Mouse (Mus musculus): ENCODE measurements around the gene Pdlim7. TPM values are rescaled to one million over a fixed set of nuclear protein-coding genes. Genes with fewer than 3 reads are reported as not detected.

Pdlim7 gene
- polyA plus RNA-seq, 1 experiment from 2014 or later, result 165 TPM

DNA sequence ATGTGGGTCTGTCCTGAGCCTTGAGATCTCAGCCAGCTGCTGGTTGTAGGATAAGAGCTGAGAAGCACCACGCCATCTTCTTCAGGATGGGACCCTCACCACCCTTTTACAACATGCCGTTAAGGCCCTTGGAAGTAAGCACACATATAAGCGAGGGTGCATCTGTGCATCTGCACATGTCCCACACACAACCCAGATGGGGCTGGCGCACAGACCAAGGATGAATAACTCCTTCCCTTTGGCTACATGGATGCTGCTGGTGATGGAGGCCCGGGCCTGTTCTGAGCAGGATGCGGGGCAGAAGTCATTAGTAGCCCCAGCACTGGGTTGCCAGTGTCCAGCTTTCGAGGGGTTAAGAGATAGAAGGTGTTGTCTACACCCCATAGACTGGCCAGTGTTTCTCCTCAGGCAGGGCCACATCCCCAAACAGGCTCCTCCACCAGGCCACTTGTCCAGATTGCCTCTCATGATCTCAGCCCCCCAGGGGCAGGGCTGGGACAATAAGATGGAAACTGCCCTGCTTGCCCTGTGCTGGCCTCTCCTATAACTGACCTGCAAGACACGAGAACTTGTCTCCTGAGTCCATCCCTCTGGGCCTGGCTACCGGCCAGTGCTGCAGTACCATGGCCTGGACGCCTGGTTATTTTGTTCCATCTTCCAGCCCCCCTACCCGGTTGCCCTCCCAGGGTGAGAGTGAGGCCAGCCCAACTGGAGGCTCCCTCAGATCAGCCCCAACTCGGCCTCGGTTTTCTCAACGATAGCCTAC, 27.3 kb downstream of the Pdlim7 start:
- H3K27me3 ChIP-seq (ENCODE audit: control insufficient read depth, insufficient read depth, low read length), result no peaks in the 10 kb centered on the region
- H3K4me1 ChIP-seq (replicated peaks; ENCODE audit: control insufficient read depth, insufficient read depth, low read length), result peaks cover 26% of the 10 kb centered on the region
- no peaks in the 10 kb centered on the region for H3K9me3 ChIP-seq (ENCODE audit: control insufficient read depth, low read length)
- WGBS, result 40% methylated on average over 14 of the region's 14 CpGs
- H3K4me3 ChIP-seq (ENCODE audit: low read depth, low read length), result peak overlapping the region; percentile 95
- peak overlapping the region; percentile 98 for H3K27ac ChIP-seq (ENCODE audit: low read depth, low read length)
- DNase-seq (ENCODE audit: low spot score), result peak; percentile 73
- ATAC-seq (replicated peaks; ENCODE audit: low FRiP score), result no peak
- H3K36me3 ChIP-seq (ENCODE audit: control insufficient read depth, insufficient read depth, low read length), result peaks cover 10% of the 10 kb centered on the region; the same call in 1 of the 2 replicates
- H3K4me2 ChIP-seq (ENCODE audit: low read depth, low read length, severe bottlenecking), result peak overlapping the region; percentile 95
- peak overlapping the region; percentile 100 for H3K9ac ChIP-seq (ENCODE audit: low read length)

DNA sequence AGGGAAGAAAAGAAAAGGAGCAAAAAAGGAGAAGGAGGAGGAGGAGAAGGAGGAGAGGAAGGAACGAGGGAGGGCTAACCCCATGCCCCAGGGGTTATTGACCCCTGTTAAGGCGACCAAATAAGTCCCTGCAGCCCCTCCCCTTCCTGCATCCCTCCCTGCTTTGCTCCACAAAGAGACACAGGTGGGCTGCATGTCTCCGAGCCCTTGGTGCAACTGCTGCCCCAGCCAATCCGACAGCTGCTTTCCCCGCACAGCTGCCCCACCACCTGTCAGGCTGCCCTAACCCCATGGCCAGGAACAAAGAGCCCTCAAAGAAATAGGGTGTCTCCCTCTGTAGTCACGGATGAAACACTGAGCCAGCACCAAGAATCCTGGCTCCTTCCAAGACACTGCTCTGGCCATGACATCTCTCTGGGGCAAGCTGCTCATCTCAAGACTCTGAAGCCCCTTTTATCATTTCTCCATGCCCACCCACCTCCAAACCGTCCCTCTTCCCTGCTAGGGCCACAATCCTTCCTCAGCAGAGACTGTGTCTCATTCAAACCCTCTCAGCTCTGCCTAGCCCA, 28.9 kb downstream of the Pdlim7 start:
- Histone ChIP-seq H3K4me3 (ENCODE audit: low read depth, low read length) (peak overlapping the region; percentile 95), H3K9ac (ENCODE audit: low read length) (peak overlapping the region; percentile 4), H3K4me1 (replicated peaks; ENCODE audit: control insufficient read depth, insufficient read depth, low read length) (peaks cover 26% of the 10 kb centered on the region), H3K9me3 (ENCODE audit: control insufficient read depth, low read length) (no peaks in the 10 kb centered on the region), H3K36me3 (ENCODE audit: control insufficient read depth, insufficient read depth, low read length) (peaks cover 25% of the 10 kb centered on the region), H3K27me3 (ENCODE audit: control insufficient read depth, insufficient read depth, low read length) (no peaks in the 10 kb centered on the region), H3K27ac (ENCODE audit: low read depth, low read length) (peak overlapping the region; percentile 82), H3K4me2 (ENCODE audit: low read depth, low read length, severe bottlenecking) (peak overlapping the region; percentile 95)
- 23% methylated on average over 7 of the region's 7 CpGs for WGBS
- no peak for ATAC-seq (replicated peaks; ENCODE audit: low FRiP score)
- no peak for DNase-seq (ENCODE audit: low spot score)

DNA sequence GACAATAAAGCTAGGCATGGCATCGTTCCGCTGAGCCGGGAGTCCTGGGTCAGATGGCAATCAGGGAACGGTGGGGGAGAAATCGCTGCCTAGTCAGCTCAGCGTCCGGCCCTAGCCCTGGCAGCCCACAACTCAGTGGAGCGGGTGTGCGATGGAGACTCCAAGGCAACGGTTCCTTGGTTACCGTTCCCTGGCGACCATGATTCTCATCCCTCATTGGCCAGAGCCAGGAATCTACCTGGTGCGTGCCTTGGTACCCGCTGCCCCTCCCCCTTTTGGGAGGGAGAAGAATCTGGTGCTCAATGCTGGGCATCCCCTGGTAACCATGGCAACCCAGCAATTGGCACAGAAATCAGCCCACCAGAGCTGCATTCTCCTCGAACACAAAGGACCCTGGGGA, 29.9 kb downstream of the Pdlim7 start:
- Histone ChIP-seq H3K36me3 (ENCODE audit: control insufficient read depth, insufficient read depth, low read length) (peaks cover 28% of the 10 kb centered on the region), H3K4me2 (ENCODE audit: low read depth, low read length, severe bottlenecking) (peak overlapping the region; percentile 95), H3K27me3 (ENCODE audit: control insufficient read depth, insufficient read depth, low read length) (no peaks in the 10 kb centered on the region), H3K4me1 (replicated peaks; ENCODE audit: control insufficient read depth, insufficient read depth, low read length) (peaks cover 26% of the 10 kb centered on the region), H3K4me3 (ENCODE audit: low read depth, low read length) (peak overlapping the region; percentile 95), H3K9me3 (ENCODE audit: control insufficient read depth, low read length) (no peaks in the 10 kb centered on the region), H3K9ac (ENCODE audit: low read length) (peak overlapping the region; percentile 4; the same call in 1 of the 2 replicates), H3K27ac (ENCODE audit: low read depth, low read length) (peak overlapping the region; percentile 82)
- whole genome bisulfite sequencing, result 20% methylated on average over 15 of the region's 15 CpGs
- ATAC-seq (replicated peaks; ENCODE audit: low FRiP score) (peak; percentile 68), DNase-seq (ENCODE audit: low spot score) (peak; percentile 87)

DNA sequence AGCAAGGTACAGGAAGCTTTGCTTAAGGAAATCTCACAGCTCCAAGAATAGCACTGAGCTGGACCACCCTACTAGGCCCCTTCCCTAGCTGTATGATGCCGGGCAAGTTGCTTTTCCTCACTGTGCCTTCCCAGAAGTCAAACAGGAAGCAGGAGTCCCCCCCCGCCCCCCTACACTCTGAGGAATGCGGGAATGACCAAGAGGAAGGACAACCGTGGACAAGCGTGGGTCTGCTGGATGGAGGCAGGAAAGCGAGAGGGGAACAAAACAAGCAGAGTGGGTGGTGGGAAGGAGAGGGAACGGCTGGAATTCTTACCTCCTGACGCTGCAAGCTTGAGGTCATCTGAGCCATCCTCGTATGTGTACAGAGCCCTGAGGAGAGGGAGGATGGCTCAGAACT, 30.4 kb downstream of the Pdlim7 start:
- Histone ChIP-seq H3K9ac (ENCODE audit: low read length) (0 out of 2 replicates have a peak overlapping the region, but pooled peaks have one; percentile 1), H3K4me1 (replicated peaks; ENCODE audit: control insufficient read depth, insufficient read depth, low read length) (peaks cover 26% of the 10 kb centered on the region), H3K36me3 (ENCODE audit: control insufficient read depth, insufficient read depth, low read length) (peaks cover 28% of the 10 kb centered on the region)

DNA sequence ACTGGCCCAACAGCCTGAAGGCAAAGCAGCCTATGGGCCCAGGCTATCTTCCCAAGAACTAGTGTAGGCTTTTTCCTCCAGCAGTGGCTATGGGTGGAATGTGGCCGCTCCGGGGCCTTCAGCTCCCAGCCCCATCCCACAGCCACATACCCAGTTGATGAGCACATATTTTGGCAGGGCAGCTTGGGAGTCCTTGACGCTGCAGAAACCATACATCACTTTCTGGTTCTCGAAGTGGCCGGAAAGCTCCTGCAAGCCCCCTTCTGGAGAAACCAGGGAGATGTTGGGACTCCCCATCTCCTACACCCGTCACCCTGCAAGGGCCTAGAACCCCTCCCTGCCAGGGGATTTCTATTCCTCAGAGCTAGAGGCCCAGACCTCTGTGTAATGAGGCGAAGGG, 30.9 kb downstream of the Pdlim7 start:
- no peak overlapping the region for H3K4me3 ChIP-seq (ENCODE audit: low read depth, low read length)
- H3K4me2 ChIP-seq (ENCODE audit: low read depth, low read length, severe bottlenecking), result no peak overlapping the region
- peaks cover 28% of the 10 kb centered on the region for H3K36me3 ChIP-seq (ENCODE audit: control insufficient read depth, insufficient read depth, low read length)
- H3K9me3 ChIP-seq (ENCODE audit: control insufficient read depth, low read length), result no peaks in the 10 kb centered on the region
- no peaks in the 10 kb centered on the region for H3K27me3 ChIP-seq (ENCODE audit: control insufficient read depth, insufficient read depth, low read length)
- no peak overlapping the region for H3K27ac ChIP-seq (ENCODE audit: low read depth, low read length)
- H3K9ac ChIP-seq (ENCODE audit: low read length), result no peak overlapping the region
- ATAC-seq (replicated peaks; ENCODE audit: low FRiP score) (no peak), DNase-seq (ENCODE audit: low spot score) (no peak)
- H3K4me1 ChIP-seq (replicated peaks; ENCODE audit: control insufficient read depth, insufficient read depth, low read length), result peaks cover 26% of the 10 kb centered on the region
- WGBS, result 89% methylated on average over 7 of the region's 7 CpGs

More for the DNA sequence above, 30.4 kb downstream of the Pdlim7 start:
- Histone ChIP-seq H3K9me3 (ENCODE audit: control insufficient read depth, low read length) (no peaks in the 10 kb centered on the region), H3K27me3 (ENCODE audit: control insufficient read depth, insufficient read depth, low read length) (no peaks in the 10 kb centered on the region), H3K27ac (ENCODE audit: low read depth, low read length) (no peak overlapping the region), H3K4me2 (ENCODE audit: low read depth, low read length, severe bottlenecking) (peak overlapping the region; percentile 95; the same call in 1 of the 2 replicates), H3K4me3 (ENCODE audit: low read depth, low read length) (peak overlapping the region; percentile 95; the same call in 1 of the 2 replicates)
- DNase-seq (ENCODE audit: low spot score), result peak; percentile 54
- no peak for ATAC-seq (replicated peaks; ENCODE audit: low FRiP score)
- 65% methylated on average over 9 of the region's 9 CpGs for WGBS

DNA sequence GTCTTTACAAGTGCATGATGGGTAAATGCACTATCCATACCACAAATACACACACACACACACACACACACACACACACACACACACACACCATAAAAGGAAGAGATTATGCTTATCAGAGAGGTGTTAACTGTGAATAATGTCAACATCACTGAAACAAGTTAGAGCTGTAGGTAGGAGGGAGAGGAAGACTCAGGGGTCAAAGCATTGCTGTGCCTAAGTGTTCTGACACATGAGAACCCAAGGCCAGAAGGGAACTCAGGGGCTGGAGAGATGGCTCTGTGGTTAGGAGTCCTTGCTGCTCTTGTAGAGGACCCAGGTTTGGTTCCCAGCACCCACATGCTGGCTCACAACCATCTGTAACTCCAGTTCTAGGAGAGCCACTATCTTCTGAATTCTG, 33.5 kb downstream of the Pdlim7 start:
- Histone ChIP-seq H3K27ac (ENCODE audit: low read depth, low read length) (no peak overlapping the region), H3K36me3 (ENCODE audit: control insufficient read depth, insufficient read depth, low read length) (peaks cover 36% of the 10 kb centered on the region), H3K4me3 (ENCODE audit: low read depth, low read length) (no peak overlapping the region), H3K9me3 (ENCODE audit: control insufficient read depth, low read length) (no peaks in the 10 kb centered on the region), H3K4me2 (ENCODE audit: low read depth, low read length, severe bottlenecking) (no peak overlapping the region), H3K27me3 (ENCODE audit: control insufficient read depth, insufficient read depth, low read length) (no peaks in the 10 kb centered on the region), H3K9ac (ENCODE audit: low read length) (no peak overlapping the region), H3K4me1 (replicated peaks; ENCODE audit: control insufficient read depth, insufficient read depth, low read length) (peaks cover 23% of the 10 kb centered on the region)
- no peak for DNase-seq (ENCODE audit: low spot score)
- no peak for ATAC-seq (replicated peaks; ENCODE audit: low FRiP score)

DNA sequence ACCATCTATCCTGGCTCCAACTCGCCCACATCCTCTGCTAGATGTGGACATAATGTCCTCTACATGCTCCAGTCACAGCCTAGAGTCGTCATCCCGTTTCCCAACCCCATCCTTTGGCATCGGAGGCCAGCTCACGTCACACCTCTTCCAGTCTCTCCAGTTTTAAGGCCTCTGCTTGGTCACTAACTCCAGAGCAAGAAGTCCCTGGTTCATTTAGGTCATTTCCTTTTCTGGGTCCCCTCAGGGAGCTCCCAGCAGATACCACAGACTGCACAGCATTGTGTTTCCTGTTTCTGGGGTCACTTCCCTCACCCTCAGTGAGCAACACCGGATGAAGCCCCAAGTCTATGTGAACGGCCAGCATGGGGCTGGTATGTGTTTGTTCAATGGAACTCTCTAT, 34.5 kb downstream of the Pdlim7 start:
- Histone ChIP-seq H3K4me3 (ENCODE audit: low read depth, low read length) (no peak overlapping the region), H3K4me2 (ENCODE audit: low read depth, low read length, severe bottlenecking) (no peak overlapping the region), H3K27ac (ENCODE audit: low read depth, low read length) (no peak overlapping the region), H3K9me3 (ENCODE audit: control insufficient read depth, low read length) (no peaks in the 10 kb centered on the region), H3K27me3 (ENCODE audit: control insufficient read depth, insufficient read depth, low read length) (no peaks in the 10 kb centered on the region), H3K4me1 (replicated peaks; ENCODE audit: control insufficient read depth, insufficient read depth, low read length) (peaks cover 25% of the 10 kb centered on the region), H3K36me3 (ENCODE audit: control insufficient read depth, insufficient read depth, low read length) (peaks cover 36% of the 10 kb centered on the region), H3K9ac (ENCODE audit: low read length) (no peak overlapping the region)
- ATAC-seq (replicated peaks; ENCODE audit: low FRiP score) (no peak), DNase-seq (ENCODE audit: low spot score) (no peak)
- WGBS, result 91% methylated on average over 7 of the region's 7 CpGs

DNA sequence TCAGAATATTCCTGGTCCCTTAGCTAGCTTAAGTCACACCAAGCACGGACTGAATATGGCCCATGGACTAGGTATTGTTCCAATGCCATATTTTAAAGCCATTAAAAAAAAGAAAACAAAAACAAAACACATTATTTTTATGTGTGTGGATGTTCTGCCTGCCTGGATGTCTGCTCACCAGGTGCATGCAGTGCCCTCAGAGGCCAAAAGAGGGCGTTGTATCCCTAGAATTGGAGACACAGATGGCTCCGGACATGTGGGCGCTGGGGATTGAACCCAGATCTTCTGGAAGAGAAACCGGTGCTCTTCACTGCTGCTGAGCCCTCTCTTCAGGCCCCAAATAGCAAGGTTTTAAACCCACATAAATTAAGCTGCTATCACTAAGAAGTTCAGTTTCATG, 35.4 kb downstream of the Pdlim7 start:
- ATAC-seq (replicated peaks; ENCODE audit: low FRiP score), result no peak
- peaks cover 29% of the 10 kb centered on the region for H3K4me1 ChIP-seq (replicated peaks; ENCODE audit: control insufficient read depth, insufficient read depth, low read length)

More for the DNA sequence above, 35.4 kb downstream of the Pdlim7 start:
- no peak overlapping the region for H3K4me2 ChIP-seq (ENCODE audit: low read depth, low read length, severe bottlenecking)
- peaks cover 36% of the 10 kb centered on the region for H3K36me3 ChIP-seq (ENCODE audit: control insufficient read depth, insufficient read depth, low read length)
- no peak overlapping the region for H3K4me3 ChIP-seq (ENCODE audit: low read depth, low read length)
- no peak overlapping the region for H3K9ac ChIP-seq (ENCODE audit: low read length)
- WGBS, result 54% methylated on average over 5 of the region's 5 CpGs
- no peaks in the 10 kb centered on the region for H3K9me3 ChIP-seq (ENCODE audit: control insufficient read depth, low read length)
- H3K27me3 ChIP-seq (ENCODE audit: control insufficient read depth, insufficient read depth, low read length), result no peaks in the 10 kb centered on the region
- no peak overlapping the region for H3K27ac ChIP-seq (ENCODE audit: low read depth, low read length)
- DNase-seq (ENCODE audit: low spot score), result peak; percentile 78

Measured in forebrain, embryonic 11.5 days (tissue).